ENCODE assay signal across 17 mouse cellular contexts in the genomic region with DNA sequence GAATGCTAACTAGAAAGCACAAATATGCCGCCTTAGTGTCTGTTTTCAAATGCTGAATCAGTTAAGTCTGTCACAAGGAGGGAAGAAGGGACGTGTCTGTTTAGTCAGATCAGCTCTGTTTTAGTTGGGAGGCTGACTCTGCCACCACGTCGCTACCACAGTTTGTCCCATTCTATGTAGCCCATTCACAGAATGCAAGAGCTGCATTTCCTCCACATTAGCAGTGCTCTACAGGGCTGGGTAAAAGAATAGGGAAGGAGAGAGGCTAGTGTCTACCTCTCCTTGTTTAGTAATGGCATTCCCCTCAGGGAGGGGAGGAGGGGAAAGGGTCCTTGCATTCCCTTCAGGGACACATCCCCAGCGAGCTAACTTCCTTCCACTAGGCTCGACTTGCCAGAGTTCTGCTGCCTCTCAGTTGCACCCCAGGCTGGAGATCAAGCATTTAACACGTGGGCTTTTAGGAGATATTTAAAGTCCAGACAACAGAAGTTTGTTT.
DNase-seq lines count a peak whose midpoint lies in the region; ATAC-seq and TF ChIP-seq lines count a peak whose summit lies in the region.
"Had no signal": no experiment of that assay in that cellular context is flagged by ENCODE, and none has a peak within 500 bp of the region (broad histone marks: within the 10 kb centered on the region; RNA-seq: fewer than 3 reads in every experiment).

No protein-coding gene starts in this region.

- no peaks in the 10 kb centered on the region for H3K27me3 ChIP-seq in heart, embryonic 10.5 days (ENCODE audit: insufficient read depth, poor library complexity, severe bottlenecking)
- H3K27me3 ChIP-seq in kidney, postnatal 0 days (ENCODE audit: insufficient read depth, low read length) = no peaks in the 10 kb centered on the region
- no peaks in the 10 kb centered on the region for H3K27me3 ChIP-seq in kidney, embryonic 14.5 days (ENCODE audit: control insufficient read depth, insufficient read depth, low read length)
- no peaks in the 10 kb centered on the region for H3K27me3 ChIP-seq in intestine, embryonic 15.5 days (replicated peaks)
- H3K27me3 ChIP-seq in thymus, adult 2 months (ENCODE audit: control insufficient read depth, insufficient read depth, low read length) = no peaks in the 10 kb centered on the region
- H3K27me3 ChIP-seq: liver, embryonic 13.5 days had no signal

- H3K36me3 ChIP-seq in heart, embryonic 10.5 days = no peaks in the 10 kb centered on the region
- no peaks in the 10 kb centered on the region for H3K36me3 ChIP-seq in kidney, postnatal 0 days (ENCODE audit: insufficient read depth, low read length)
- no peaks in the 10 kb centered on the region for H3K36me3 ChIP-seq in kidney, embryonic 14.5 days (ENCODE audit: control insufficient read depth, insufficient read depth, low read length)
- no peaks in the 10 kb centered on the region for H3K36me3 ChIP-seq in intestine, embryonic 15.5 days
- H3K36me3 ChIP-seq in thymus, adult 2 months (ENCODE audit: control insufficient read depth, insufficient read depth, low read length) = no peaks in the 10 kb centered on the region
- H3K36me3 ChIP-seq: G1E; liver, embryonic 13.5 days had no signal

- no peaks in the 10 kb centered on the region for H3K9me3 ChIP-seq in heart, embryonic 10.5 days
- no peaks in the 10 kb centered on the region for H3K9me3 ChIP-seq in kidney, postnatal 0 days (replicated peaks; ENCODE audit: low read length)
- H3K9me3 ChIP-seq in kidney, embryonic 14.5 days (ENCODE audit: control insufficient read depth, low read length) = no peaks in the 10 kb centered on the region
- no peaks in the 10 kb centered on the region for H3K9me3 ChIP-seq in intestine, embryonic 15.5 days
- H3K9me3 ChIP-seq: G1E; liver, embryonic 13.5 days had no signal

- peaks cover 17% of the 10 kb centered on the region for H3K4me1 ChIP-seq in heart, embryonic 10.5 days
- peaks cover 9% of the 10 kb centered on the region for H3K4me1 ChIP-seq in kidney, postnatal 0 days (replicated peaks; ENCODE audit: insufficient read depth, low read length)
- H3K4me1 ChIP-seq in kidney, embryonic 14.5 days (ENCODE audit: control insufficient read depth, insufficient read depth, low read length) = peaks cover 9% of the 10 kb centered on the region; the same call in 1 of the 2 replicates
- H3K4me1 ChIP-seq in intestine, embryonic 15.5 days (replicated peaks) = peaks cover 8% of the 10 kb centered on the region; the same call in 1 of the 2 replicates
- H3K4me1 ChIP-seq in thymus, adult 2 months (replicated peaks; ENCODE audit: control insufficient read depth, insufficient read depth, low read length) = no peaks in the 10 kb centered on the region
- H3K4me1 ChIP-seq: liver, embryonic 13.5 days had no signal

- no peak for TF ChIP-seq POLR2A in thymus, adult 2 months (IDR thresholded peaks at IDR 0.05; ENCODE audit: control insufficient read depth, extremely low read depth, insufficient read depth, low read length, poor library complexity)

- no peak for ATAC-seq in kidney, postnatal 0 days (replicated peaks; ENCODE audit: low FRiP score, low read depth)
- ATAC-seq in kidney, embryonic 14.5 days (ENCODE audit: low FRiP score, low TSS enrichment) = no peak
- peak; percentile 29; the same call in 1 of the 2 replicates for ATAC-seq in intestine, embryonic 15.5 days
- ATAC-seq: forebrain, embryonic 14.5 days had no signal

- TF ChIP-seq CTCF in kidney, postnatal 0 days (IDR thresholded peaks at IDR 0.05; ENCODE audit: low read depth) = no peak
- TF ChIP-seq CTCF in thymus, adult 2 months (IDR thresholded peaks at IDR 0.05; ENCODE audit: borderline replicate concordance, control insufficient read depth, extremely low read depth, insufficient read depth, low read length, poor library complexity) = no peak

- no peak for DNase-seq in heart, embryonic 10.5 days (ENCODE audit: low spot score)
- no peak for DNase-seq in heart, postnatal 10 days
- peak; percentile 46 for DNase-seq in kidney, postnatal 0 days (ENCODE audit: low spot score)
- DNase-seq in ZHBTc4 (ENCODE audit: low read depth, low spot score) = peak; percentile 72
- no peak for DNase-seq in thymus, adult 2 months
- DNase-seq in thymus, adult 18-20 months = no peak
- DNase-seq: adrenal gland, postnatal 14 days; B cell, adult 2 months; cerebellum, adult 9-10 months; kidney, postnatal 10 days; layer of hippocampus, adult 9-11 months; liver, embryonic 13.5 days had no signal

- intact Hi-C loops in heart, postnatal 10 days (cut with DNase I) = no loop called here

- peak overlapping the region; percentile 19; the same call in 1 of the 2 replicates for H3K4me2 ChIP-seq in kidney, postnatal 0 days (ENCODE audit: low read length)
- no peak overlapping the region for H3K4me2 ChIP-seq in kidney, embryonic 14.5 days (replicated peaks; ENCODE audit: low read depth, low read length)
- H3K4me2 ChIP-seq in intestine, embryonic 15.5 days (replicated peaks) = peak overlapping the region; percentile 18
- H3K4me2 ChIP-seq: hindbrain, embryonic 14.5 days; liver, embryonic 13.5 days had no signal

- H3K27ac ChIP-seq in heart, embryonic 10.5 days = peak overlapping the region; percentile 62
- H3K27ac ChIP-seq in kidney, postnatal 0 days = no peak overlapping the region
- H3K27ac ChIP-seq in kidney, embryonic 14.5 days (ENCODE audit: low read depth, low read length) = no peak overlapping the region; the same call in 1 of the 2 replicates
- no peak overlapping the region for H3K27ac ChIP-seq in intestine, embryonic 15.5 days
- no peak overlapping the region for H3K27ac ChIP-seq in thymus, adult 2 months (ENCODE audit: control insufficient read depth, insufficient read depth, low read length)
- H3K27ac ChIP-seq: hindbrain, embryonic 14.5 days; liver, embryonic 13.5 days had no signal

- H3K4me3 ChIP-seq in heart, embryonic 10.5 days = no peak overlapping the region
- H3K4me3 ChIP-seq in kidney, postnatal 0 days (replicated peaks; ENCODE audit: low read depth, low read length) = no peak overlapping the region
- H3K4me3 ChIP-seq in kidney, embryonic 14.5 days (ENCODE audit: low read length) = no peak overlapping the region
- H3K4me3 ChIP-seq in intestine, embryonic 15.5 days (replicated peaks) = no peak overlapping the region
- no peak overlapping the region for H3K4me3 ChIP-seq in thymus, adult 2 months (ENCODE audit: control insufficient read depth, insufficient read depth, low read length)
- H3K4me3 ChIP-seq: liver, embryonic 13.5 days had no signal

- H3K9ac ChIP-seq in kidney, postnatal 0 days (ENCODE audit: low read depth, low read length) = no peak overlapping the region
- no peak overlapping the region for H3K9ac ChIP-seq in kidney, embryonic 14.5 days (ENCODE audit: low read depth, low read length)
- no peak overlapping the region for H3K9ac ChIP-seq in intestine, embryonic 15.5 days
- H3K9ac ChIP-seq: hindbrain, embryonic 14.5 days; liver, embryonic 13.5 days had no signal

- WGBS in heart, embryonic 10.5 days = 16% methylated on average over 7 of the region's 7 CpGs
- 5% methylated on average over 7 of the region's 7 CpGs for WGBS in kidney, postnatal 0 days
- WGBS in kidney, embryonic 14.5 days = 10% methylated on average over 7 of the region's 7 CpGs
- WGBS in intestine, embryonic 15.5 days = 24% methylated on average over 7 of the region's 7 CpGs
- 19% methylated on average over 7 of the region's 7 CpGs for WGBS in thymus, adult 2 months

Comparison
In these comparisons a context has a peak if more than half of its experiments do, and no peak if none do; other contexts are left out.
1. DNase-seq: peak in kidney, postnatal 0 days (single experiment) and ZHBTc4 (single experiment); none in heart, embryonic 10.5 days (single experiment), heart, postnatal 10 days (0 of 2), thymus, adult 2 months (single experiment) and thymus, adult 18-20 months (0 of 2).